Mouse (Mus musculus) ovary, adult 10 weeks (tissue): ENCODE results near the gene Ppm1d. TPM values are rescaled to one million over a fixed set of nuclear protein-coding genes. Genes with fewer than 3 reads are reported as not detected.

ENCODE experiments used
- polyA plus RNA-seq: library from polyadenylated mRNA; stranded (reverse); fragments of 350-450 nt; fragmentation: Illumina TruSeq; extraction: RNeasy Lipid Tissue Mini Kit (QIAGEN cat#74804); gene quantifications from one replicate; pipeline ENCODE4 v1.2.3, GENCODE M21; 2014

Ppm1d gene
- 40.4 TPM for polyA plus RNA-seq

GRCm38 (mm10) chr11:85310713-85311574 lies at the start of gene Ppm1d:
Ppm1d (plus strand) TSS chr11:85311244.

GRCm38 (mm10) chr11:85352539-85353380 lies 41.7 kb downstream of the Ppm1d start, which contains the start of gene Bcas3:
Bcas3 (plus strand) TSS chr11:85353167.

Other genes starting within 250 kb of the Ppm1d start
- 77.4 TPM for gene Usp32, start 171.1 kb upstream of the Ppm1d start, polyA plus RNA-seq
- not detected for gene 1700125H20Rik, start 140.8 kb upstream of the Ppm1d start, polyA plus RNA-seq
- 151 TPM for gene Appbp2, start 76.1 kb upstream of the Ppm1d start, polyA plus RNA-seq
- gene Bcas3, start 41.9 kb downstream of the Ppm1d start, polyA plus RNA-seq: 12.7 TPM